Mouse (Mus musculus): ENCODE results near the gene Sox11. TPM values are rescaled to one million over a fixed set of nuclear protein-coding genes. Genes with fewer than 3 reads are reported as not detected.

Sox11 gene
- polyA plus RNA-seq, 2 experiments = 0.37 to 0.80 TPM

- WGBS (ENCODE audit: insufficient replicate concordance) = 1% methylated on average over 47 of the region's 47 CpGs
- H3K4me2 ChIP-seq (ENCODE audit: low read depth) = peak overlapping the region; percentile 53
- DNase-seq (ENCODE audit: low read depth in 3 of 3, low spot score in 3 of 3) (no peak), ATAC-seq (ENCODE audit: insufficient read depth) (no peak)
- peaks cover 65% of the 10 kb centered on the region for H3K27me3 ChIP-seq (ENCODE audit: control insufficient read depth, insufficient read depth, low read length)
- no peaks in the 10 kb centered on the region for H3K4me1 ChIP-seq (replicated peaks; ENCODE audit: control insufficient read depth in 2 of 2, insufficient read depth in 2 of 2, low read length in 1 of 2)
- TF ChIP-seq EP300 (IDR thresholded peaks at IDR 0.05; ENCODE audit: low read depth) (no peak), CTCF (IDR thresholded peaks at IDR 0.05; ENCODE audit: low read depth) (no peak)
- H3K36me3 ChIP-seq (replicated peaks; ENCODE audit: control insufficient read depth, insufficient read depth, low read depth) = no peaks in the 10 kb centered on the region
- no peak overlapping the region for H3K27ac ChIP-seq
- H3K9me3 ChIP-seq (ENCODE audit: control insufficient read depth, low read length) = no peaks in the 10 kb centered on the region
- H3K9ac ChIP-seq (replicated peaks) = no peak overlapping the region
- H3K4me3 ChIP-seq (ENCODE audit: insufficient read depth in 1 of 2, low read depth in 2 of 2, low read length in 2 of 2) = peak overlapping the region; percentile 45 to 53
Measured at GRCm38 (mm10) chr12:27339171-27339751, 3.1 kb downstream of the Sox11 start.

GRCm38 (mm10) chr12:27338721-27339170, 3.6 kb downstream of the Sox11 start:
- Histone ChIP-seq H3K27me3 (ENCODE audit: control insufficient read depth, insufficient read depth, low read length) (peaks cover 61% of the 10 kb centered on the region), H3K36me3 (replicated peaks; ENCODE audit: control insufficient read depth, insufficient read depth, low read depth) (no peaks in the 10 kb centered on the region), H3K4me2 (ENCODE audit: low read depth) (peak overlapping the region; percentile 53), H3K9ac (replicated peaks) (no peak overlapping the region), H3K9me3 (ENCODE audit: control insufficient read depth, low read length) (no peaks in the 10 kb centered on the region), H3K4me1 (replicated peaks; ENCODE audit: control insufficient read depth in 2 of 2, insufficient read depth in 2 of 2, low read length in 1 of 2) (no peaks in the 10 kb centered on the region), H3K4me3 (ENCODE audit: insufficient read depth in 1 of 2, low read depth in 2 of 2, low read length in 2 of 2) (peak overlapping the region; percentile 45 to 53), H3K27ac (no peak overlapping the region)
- under 1% methylated on average over 40 of the region's 40 CpGs for WGBS (ENCODE audit: insufficient replicate concordance)
- TF ChIP-seq EP300 (IDR thresholded peaks at IDR 0.05; ENCODE audit: low read depth) (no peak), CTCF (IDR thresholded peaks at IDR 0.05; ENCODE audit: low read depth) (no peak)
- DNase-seq (ENCODE audit: low read depth in 3 of 3, low spot score in 3 of 3) = no peak
- ATAC-seq (ENCODE audit: insufficient read depth) = no peak

- no peak overlapping the region for H3K9ac ChIP-seq (replicated peaks)
- no peak overlapping the region for H3K4me3 ChIP-seq (ENCODE audit: insufficient read depth in 1 of 2, low read depth in 2 of 2, low read length in 2 of 2)
- no peaks in the 10 kb centered on the region for H3K9me3 ChIP-seq (ENCODE audit: control insufficient read depth, low read length)
- peaks cover 55% of the 10 kb centered on the region for H3K27me3 ChIP-seq (ENCODE audit: control insufficient read depth, insufficient read depth, low read length)
- no peaks in the 10 kb centered on the region for H3K4me1 ChIP-seq (replicated peaks; ENCODE audit: control insufficient read depth in 2 of 2, insufficient read depth in 2 of 2, low read length in 1 of 2)
- H3K4me2 ChIP-seq (ENCODE audit: low read depth) = no peak overlapping the region
- WGBS (ENCODE audit: insufficient replicate concordance) = 13% methylated on average over 12 of the region's 12 CpGs
- ATAC-seq (ENCODE audit: insufficient read depth) = no peak
- no peak for DNase-seq (ENCODE audit: low read depth in 3 of 3, low spot score in 3 of 3)
- TF ChIP-seq EP300 (IDR thresholded peaks at IDR 0.05; ENCODE audit: low read depth) (no peak), CTCF (IDR thresholded peaks at IDR 0.05; ENCODE audit: low read depth) (no peak)
- no peak overlapping the region for H3K27ac ChIP-seq
- no peaks in the 10 kb centered on the region for H3K36me3 ChIP-seq (replicated peaks; ENCODE audit: control insufficient read depth, insufficient read depth, low read depth)
Measured at GRCm38 (mm10) chr12:27338116-27338515, 4.3 kb downstream of the Sox11 start.

GRCm38 (mm10) chr12:27337482-27337881, 4.9 kb downstream of the Sox11 start:
- no peaks in the 10 kb centered on the region for H3K4me1 ChIP-seq (replicated peaks; ENCODE audit: control insufficient read depth in 2 of 2, insufficient read depth in 2 of 2, low read length in 1 of 2)
- H3K27me3 ChIP-seq (ENCODE audit: control insufficient read depth, insufficient read depth, low read length) = peaks cover 48% of the 10 kb centered on the region
- no peaks in the 10 kb centered on the region for H3K36me3 ChIP-seq (replicated peaks; ENCODE audit: control insufficient read depth, insufficient read depth, low read depth)
- WGBS (ENCODE audit: insufficient replicate concordance) = 42% methylated on average over 1 of the region's 1 CpGs
- H3K9ac ChIP-seq (replicated peaks) = no peak overlapping the region
- no peak overlapping the region for H3K27ac ChIP-seq
- no peak overlapping the region for H3K4me2 ChIP-seq (ENCODE audit: low read depth)
- no peaks in the 10 kb centered on the region for H3K9me3 ChIP-seq (ENCODE audit: control insufficient read depth, low read length)
- H3K4me3 ChIP-seq (ENCODE audit: insufficient read depth in 1 of 2, low read depth in 2 of 2, low read length in 2 of 2) = no peak overlapping the region
- DNase-seq (ENCODE audit: low read depth in 3 of 3, low spot score in 3 of 3) (no peak), ATAC-seq (ENCODE audit: insufficient read depth) (no peak)
- TF ChIP-seq CTCF (IDR thresholded peaks at IDR 0.05; ENCODE audit: low read depth) (no peak), EP300 (IDR thresholded peaks at IDR 0.05; ENCODE audit: low read depth) (no peak)

GRCm38 (mm10) chr12:27336801-27337200, 5.6 kb downstream of the Sox11 start:
- H3K36me3 ChIP-seq (replicated peaks; ENCODE audit: control insufficient read depth, insufficient read depth, low read depth) = no peaks in the 10 kb centered on the region
- ATAC-seq (ENCODE audit: insufficient read depth) (no peak), DNase-seq (ENCODE audit: low read depth in 3 of 3, low spot score in 3 of 3) (no peak)
- WGBS (ENCODE audit: insufficient replicate concordance) = 52% methylated on average over 5 of the region's 5 CpGs
- no peak for TF ChIP-seq CTCF (IDR thresholded peaks at IDR 0.05; ENCODE audit: low read depth)
- no peak for TF ChIP-seq EP300 (IDR thresholded peaks at IDR 0.05; ENCODE audit: low read depth)
- peaks cover 41% of the 10 kb centered on the region for H3K27me3 ChIP-seq (ENCODE audit: control insufficient read depth, insufficient read depth, low read length)
- no peak overlapping the region for H3K4me3 ChIP-seq (ENCODE audit: insufficient read depth in 1 of 2, low read depth in 2 of 2, low read length in 2 of 2)
- no peak overlapping the region for H3K27ac ChIP-seq
- no peak overlapping the region for H3K4me2 ChIP-seq (ENCODE audit: low read depth)
- no peak overlapping the region for H3K9ac ChIP-seq (replicated peaks)
- no peaks in the 10 kb centered on the region for H3K9me3 ChIP-seq (ENCODE audit: control insufficient read depth, low read length)
- H3K4me1 ChIP-seq (replicated peaks; ENCODE audit: control insufficient read depth in 2 of 2, insufficient read depth in 2 of 2, low read length in 1 of 2) = no peaks in the 10 kb centered on the region

Measured in liver, embryonic 14.5 days (tissue).